Mouse (Mus musculus): ENCODE measurements around the gene Lpin3.

DNA sequence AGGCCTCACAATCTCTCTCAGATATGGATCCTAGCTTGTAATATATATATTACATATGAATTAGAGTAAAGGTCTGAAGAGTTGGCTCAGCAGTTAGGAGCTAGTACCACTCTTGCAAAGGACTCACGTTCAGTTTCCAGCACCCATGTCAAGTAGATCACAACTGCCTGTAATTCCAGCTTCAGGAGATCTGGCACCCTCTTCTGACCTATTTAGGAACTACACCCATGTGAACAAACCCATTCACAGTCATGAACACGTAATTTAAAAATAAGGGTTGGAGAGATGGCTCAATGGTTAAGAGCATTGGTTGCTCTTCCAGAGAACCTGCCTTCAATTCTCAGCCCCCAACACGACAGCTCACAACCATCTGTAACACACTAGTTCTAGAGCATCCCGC lies 4.4 kb upstream of the Lpin3 start:
- TF ChIP-seq POLR2A (IDR thresholded peaks at IDR 0.05; ENCODE audit: low read depth, low read length) (no peak), CTCF (IDR thresholded peaks at IDR 0.05; ENCODE audit: extremely low read depth, insufficient read length, insufficient replicate concordance, low read depth, low read length) (no peak)

Measured in small intestine, adult 2 months (tissue).